Comparison of ENCODE assay signal across 8 mouse cellular contexts in the genomic region with DNA sequence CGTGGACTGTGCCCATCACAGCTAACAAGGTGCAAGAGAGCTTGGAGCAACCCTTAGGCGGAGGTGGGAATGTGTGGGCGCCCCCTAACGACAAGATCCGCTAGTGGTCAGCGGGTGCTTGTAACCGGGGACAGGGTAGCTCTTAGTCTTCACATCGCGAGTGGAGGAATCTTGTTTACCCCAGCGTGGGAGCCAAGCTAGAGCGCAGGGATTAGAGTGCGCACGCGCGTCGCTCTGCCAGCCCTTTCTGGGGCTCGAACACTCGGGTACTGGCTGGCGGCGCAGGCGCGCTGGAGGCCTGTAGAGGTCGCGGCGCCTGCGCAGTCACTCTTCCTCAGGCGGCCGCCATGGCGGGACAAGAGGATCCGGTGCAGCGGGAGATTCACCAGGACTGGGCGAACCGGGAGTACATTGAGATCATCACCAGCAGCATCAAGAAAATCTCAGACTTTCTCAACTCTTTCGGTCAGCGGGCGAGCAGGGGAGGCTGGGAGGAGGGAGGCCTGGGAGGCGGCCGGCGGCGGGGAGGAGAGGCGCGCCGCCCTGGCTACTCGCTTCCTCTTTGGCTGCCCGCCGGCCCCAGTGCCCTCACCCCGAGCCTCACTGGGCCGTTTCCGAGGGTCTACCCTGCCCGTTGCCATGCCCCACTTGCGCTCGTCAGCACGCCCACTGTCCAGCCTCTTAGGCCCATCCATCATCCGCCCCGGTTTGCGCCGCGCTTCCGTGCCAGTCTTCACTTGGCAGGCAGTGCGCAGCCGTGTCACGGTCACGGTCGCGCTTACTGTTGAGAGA. TPM values are rescaled to one million over a fixed set of nuclear protein-coding genes. Genes with fewer than 3 reads are reported as not detected.
DNase-seq lines count a peak whose midpoint lies in the region; ATAC-seq lines count a peak whose summit lies in the region.

A gene (plus strand): TSS at position 341 of the 792 bp plus-strand sequence.

- H3K9me3 ChIP-seq in forebrain, embryonic 10.5 days, result no peaks in the 10 kb centered on the region
- H3K9me3 ChIP-seq in heart, embryonic 15.5 days (replicated peaks), result no peaks in the 10 kb centered on the region
- H3K9me3 ChIP-seq in liver, embryonic 15.5 days (replicated peaks), result no peaks in the 10 kb centered on the region
- no peaks in the 10 kb centered on the region for H3K9me3 ChIP-seq in neural tube, embryonic 12.5 days

- no peaks in the 10 kb centered on the region for H3K27me3 ChIP-seq in forebrain, embryonic 10.5 days (ENCODE audit: poor library complexity, severe bottlenecking)
- H3K27me3 ChIP-seq in heart, embryonic 15.5 days, result no peaks in the 10 kb centered on the region
- H3K27me3 ChIP-seq in liver, embryonic 15.5 days, result no peaks in the 10 kb centered on the region
- H3K27me3 ChIP-seq in neural tube, embryonic 12.5 days (replicated peaks), result no peaks in the 10 kb centered on the region

- peaks cover 27% of the 10 kb centered on the region for H3K4me1 ChIP-seq in forebrain, embryonic 10.5 days
- H3K4me1 ChIP-seq in heart, embryonic 15.5 days (replicated peaks), result peaks cover 22% of the 10 kb centered on the region
- H3K4me1 ChIP-seq in liver, embryonic 15.5 days (replicated peaks), result peaks cover 35% of the 10 kb centered on the region
- peaks cover 17% of the 10 kb centered on the region for H3K4me1 ChIP-seq in neural tube, embryonic 12.5 days

- peak within 1 kb of the TSS; percentile 66 for H3K4me2 ChIP-seq in heart, embryonic 15.5 days
- H3K4me2 ChIP-seq in liver, embryonic 15.5 days, result peak within 1 kb of the TSS; percentile 79
- peak within 1 kb of the TSS; percentile 91 for H3K4me2 ChIP-seq in neural tube, embryonic 12.5 days (replicated peaks)

- H3K9ac ChIP-seq in heart, embryonic 15.5 days, result peak within 1 kb of the TSS; percentile 91
- peak within 1 kb of the TSS; percentile 83 for H3K9ac ChIP-seq in liver, embryonic 15.5 days
- H3K9ac ChIP-seq in neural tube, embryonic 12.5 days, result peak within 1 kb of the TSS; percentile 89

- H3K27ac ChIP-seq in forebrain, embryonic 10.5 days, result peak within 1 kb of the TSS; percentile 94
- H3K27ac ChIP-seq in heart, embryonic 15.5 days, result peak within 1 kb of the TSS; percentile 88
- peak within 1 kb of the TSS; percentile 78 for H3K27ac ChIP-seq in liver, embryonic 15.5 days (replicated peaks)
- peak within 1 kb of the TSS; percentile 47; the same call in 1 of the 2 replicates for H3K27ac ChIP-seq in neural tube, embryonic 12.5 days

- H3K36me3 ChIP-seq in forebrain, embryonic 10.5 days (replicated peaks), result peaks cover 37% of the 10 kb centered on the region
- H3K36me3 ChIP-seq in heart, embryonic 15.5 days, result no peaks in the 10 kb centered on the region
- no peaks in the 10 kb centered on the region for H3K36me3 ChIP-seq in liver, embryonic 15.5 days (replicated peaks)
- peaks cover 3% of the 10 kb centered on the region; the same call in 1 of the 2 replicates for H3K36me3 ChIP-seq in neural tube, embryonic 12.5 days

- peak; percentile 76 for DNase-seq in c-Kit-negative CD71-positive TER-119-positive erythroid progenitor cells, embryonic 14.5 days (ENCODE audit: low read depth, low spot score)
- peak; percentile 83 for DNase-seq in forebrain, embryonic 10.5 days (ENCODE audit: extremely low spot score, low spot score)
- DNase-seq in kidney, postnatal 36 days, result peak; percentile 87 to 94
- DNase-seq in telencephalon, adult 2 months (ENCODE audit: low read depth, low spot score), result peak; percentile 87

- H3K4me3 ChIP-seq in forebrain, embryonic 10.5 days, result peak within 1 kb of the TSS; percentile 94
- H3K4me3 ChIP-seq in heart, embryonic 15.5 days, result peak within 1 kb of the TSS; percentile 87
- peak within 1 kb of the TSS; percentile 90 for H3K4me3 ChIP-seq in liver, embryonic 15.5 days (replicated peaks)
- peak within 1 kb of the TSS; percentile 95 for H3K4me3 ChIP-seq in neural tube, embryonic 12.5 days

- WGBS in forebrain, embryonic 10.5 days, result under 1% methylated on average over 65 of the region's 65 CpGs
- WGBS in heart, embryonic 15.5 days, result under 1% methylated on average over 65 of the region's 65 CpGs
- WGBS in liver, embryonic 15.5 days (ENCODE audit: insufficient replicate concordance), result under 1% methylated on average over 65 of the region's 65 CpGs
- under 1% methylated on average over 65 of the region's 65 CpGs for WGBS in neural tube, embryonic 12.5 days

- ATAC-seq in CD4-positive, CD25-positive, alpha-beta regulatory T cell, adult 4 months, result peak; percentile 85
- peak; percentile 90 for ATAC-seq in heart, embryonic 15.5 days (replicated peaks; ENCODE audit: insufficient number of reproducible peaks, insufficient read depth, low FRiP score, low read depth)
- peak; percentile 90 for ATAC-seq in liver, embryonic 15.5 days (ENCODE audit: insufficient read depth)
- ATAC-seq in neural tube, embryonic 12.5 days (ENCODE audit: low FRiP score, low read depth), result peak; percentile 93

RNA-seq across cellular contexts. Expression of the gene that starts here (rescaled TPM):
- polyA plus RNA-seq in CD4-positive, CD25-positive, alpha-beta regulatory T cell, adult 4 months (2017; shearing (Covaris generic)), result 100 to 1,000 TPM; 273 to 296 TPM
- 200 and 203 TPM in 2 replicates for polyA plus RNA-seq in forebrain, embryonic 10.5 days (2016; fragmentation: Nextera tagmentation; extraction: Ambion mirVana)
- 159 and 162 TPM in 2 replicates for polyA plus RNA-seq in heart, embryonic 15.5 days (2015; fragmentation: Nextera tagmentation; extraction: Ambion mirVana)
- polyA plus RNA-seq in liver, embryonic 15.5 days (2015; fragmentation: Nextera tagmentation; extraction: Ambion mirVana), result 79.4 and 80.7 TPM in 2 replicates
- polyA plus RNA-seq in neural tube, embryonic 12.5 days (2016; fragmentation: Nextera tagmentation; extraction: Ambion mirVana), result 206 and 219 TPM in 2 replicates

Comparison
In these comparisons a context has a peak if more than half of its experiments do, and no peak if none do; other contexts are left out.
1. Peak in every context shown above with its lines: DNase-seq, ATAC-seq, H3K4me3 ChIP-seq and H3K27ac ChIP-seq.